Mouse (Mus musculus) lung, adult 2 months (tissue): ENCODE results near the gene Adam12. TPM values are rescaled to one million over a fixed set of nuclear protein-coding genes. Genes with fewer than 3 reads are reported as not detected.

Experiments used
- DNase-seq: peaks from one replicate; pipeline ENCODE4 v3.0.0; 2022
- H3K4me1 ChIP-seq: fragments of 200-500 bp; 2 replicates; pipeline ENCODE4 v1.6.1; 2011; ENCODE audit warnings: low read length; ENCODE audit not compliant: control insufficient read depth, insufficient read depth
- H3K4me3 ChIP-seq: fragments of 200-500 bp; replicated peaks from 2 replicates; pipeline ENCODE3; 2011; ENCODE audit warnings: low read depth, mild to moderate bottlenecking, control low read depth, low read length; ENCODE audit errors: extremely low read depth
- CTCF ChIP-seq: fragments of 200-500 bp; IDR thresholded peaks from 2 replicates; pipeline ENCODE4 v1.5.1; 2011; ENCODE audit warnings: mild to moderate bottlenecking, low read length, control low read depth; ENCODE audit not compliant: insufficient read depth
- POLR2A ChIP-seq: fragments of 200-500 bp; IDR thresholded peaks from 2 replicates; pipeline ENCODE4 v1.6.1; 2011; ENCODE audit warnings: low read depth, mild to moderate bottlenecking, control low read depth, low read length, borderline replicate concordance; ENCODE audit errors: extremely low read depth
- WGBS: fragments of 180-500 bp; shearing (Covaris S2); methylation state at CpG from one replicate; pipeline ENCODE4 v1.1.7; 2018; 5-methylcytosine and 5-hydroxymethylcytosine counted together
- polyA plus RNA-seq: library from polyadenylated mRNA; depleted of rRNA; stranded (reverse); fragments of >200 nt; gene quantifications from 2 replicates; pipeline ENCODE4 v1.2.3, GENCODE M21; 2012; rRNA removed

Adam12 gene
- polyA plus RNA-seq, 1 experiment = 1.1 TPM

- H3K4me3 ChIP-seq = no peak overlapping the region
- TF ChIP-seq CTCF = no peak
- no peak for TF ChIP-seq POLR2A
- H3K4me1 ChIP-seq = no peaks in the 10 kb centered on the region
- WGBS = 91% methylated on average over 5 of the region's 5 CpGs
- no peak for DNase-seq
Measured at GRCm38 (mm10) chr7:133862723-133863122, 369.2 kb downstream of the Adam12 start.

GRCm38 (mm10) chr7:133862233-133862632 lies 369.7 kb downstream of the Adam12 start:
- DNase-seq = no peak
- Histone ChIP-seq H3K4me3 (no peak overlapping the region), H3K4me1 (no peaks in the 10 kb centered on the region)
- 90% methylated on average over 6 of the region's 6 CpGs for WGBS
- TF ChIP-seq CTCF (no peak), POLR2A (no peak)

DNA sequence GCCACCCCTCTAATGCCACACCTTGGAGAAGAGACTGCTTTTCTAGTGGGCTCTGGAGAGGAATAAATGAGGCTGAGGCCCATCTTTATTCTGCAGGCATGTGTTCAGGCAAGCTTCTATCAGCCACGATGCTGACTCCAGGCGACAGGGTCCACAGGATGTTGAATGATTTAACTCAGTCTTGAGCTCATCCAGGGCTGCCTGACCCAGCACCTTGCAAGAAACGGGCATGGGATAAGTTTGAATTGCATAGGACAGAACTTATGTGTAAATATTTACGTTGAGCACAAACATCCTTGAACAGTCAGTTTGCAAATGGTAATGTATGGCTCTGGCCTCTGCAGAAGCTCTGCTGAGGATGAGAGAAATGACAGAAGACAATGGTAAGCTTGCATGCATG lies 372.4 kb downstream of the Adam12 start:
- Histone ChIP-seq H3K4me3 (no peak overlapping the region), H3K4me1 (no peaks in the 10 kb centered on the region)
- TF ChIP-seq POLR2A = no peak
- TF ChIP-seq CTCF = no peak
- WGBS = 53% methylated on average over 4 of the region's 4 CpGs
- no peak for DNase-seq

DNA sequence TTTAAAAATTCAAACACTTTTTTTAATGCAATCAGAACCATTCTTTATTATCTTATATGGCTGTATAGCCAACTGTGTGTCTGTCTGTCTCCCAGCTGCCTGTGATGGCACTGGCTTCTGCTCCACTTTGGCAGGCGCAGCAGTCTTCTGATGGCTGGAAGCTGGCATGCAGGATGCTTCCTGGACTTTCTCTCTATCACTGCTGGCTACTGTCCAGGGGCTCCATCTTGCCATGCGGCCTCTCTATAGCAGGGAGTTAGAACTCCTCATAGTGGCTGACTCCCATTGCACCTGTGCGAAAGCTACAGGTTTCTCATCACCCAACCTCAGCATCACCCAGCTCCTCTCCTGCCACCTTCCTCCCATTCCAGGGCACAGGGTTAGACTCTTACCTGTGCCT lies 373.4 kb downstream of the Adam12 start:
- TF ChIP-seq POLR2A = no peak
- no peak for TF ChIP-seq CTCF
- no peak for DNase-seq
- no peak overlapping the region for H3K4me3 ChIP-seq
- H3K4me1 ChIP-seq = no peaks in the 10 kb centered on the region
- 89% methylated on average over 3 of the region's 3 CpGs for WGBS

GRCm38 (mm10) chr7:133856278-133856677 lies 375.7 kb downstream of the Adam12 start:
- TF ChIP-seq CTCF (peak; percentile 79), POLR2A (no peak)
- Histone ChIP-seq H3K4me3 (no peak overlapping the region), H3K4me1 (no peaks in the 10 kb centered on the region)
- 31% methylated on average over 3 of the region's 3 CpGs for WGBS
- peak; percentile 60 for DNase-seq

- no peaks in the 10 kb centered on the region for H3K4me1 ChIP-seq
- no peak overlapping the region for H3K4me3 ChIP-seq
- no peak for DNase-seq
- no peak for TF ChIP-seq POLR2A
- no peak for TF ChIP-seq CTCF
Measured at GRCm38 (mm10) chr7:133850735-133851134, 381.2 kb downstream of the Adam12 start.

- 61% methylated on average over 2 of the region's 2 CpGs for WGBS
- TF ChIP-seq POLR2A (no peak), CTCF (no peak)
- DNase-seq = no peak
Measured at GRCm38 (mm10) chr7:133848180-133848579, 383.8 kb downstream of the Adam12 start.

DNA sequence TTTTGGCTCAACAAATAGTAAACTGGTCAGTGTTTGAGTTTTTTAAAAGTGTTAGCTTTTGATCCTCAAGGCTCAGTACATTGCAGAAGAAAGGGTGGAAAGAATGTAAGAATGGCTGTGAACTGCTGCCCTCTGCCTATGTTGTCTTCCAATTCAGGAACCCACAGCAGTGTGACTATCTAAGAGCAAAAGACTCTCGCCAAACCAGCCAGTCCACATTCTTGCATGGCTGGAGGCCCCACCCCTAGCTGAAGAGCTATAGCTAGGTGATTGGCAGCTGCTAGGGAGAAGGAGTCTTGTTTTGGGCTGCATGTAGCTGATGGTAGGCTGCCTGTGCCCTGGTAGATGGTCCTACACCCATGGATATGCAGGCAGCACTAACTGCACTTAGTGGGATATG lies 384.8 kb downstream of the Adam12 start:
- TF ChIP-seq POLR2A (no peak), CTCF (no peak)
- WGBS = 54% methylated on average over 1 of the region's 1 CpGs
- Histone ChIP-seq H3K4me3 (no peak overlapping the region), H3K4me1 (no peaks in the 10 kb centered on the region)
- DNase-seq = peak; percentile 41

More at GRCm38 (mm10) chr7:133848180-133848579, 383.8 kb downstream of the Adam12 start:
- H3K4me3 ChIP-seq = no peak overlapping the region
- H3K4me1 ChIP-seq = no peaks in the 10 kb centered on the region

DNA sequence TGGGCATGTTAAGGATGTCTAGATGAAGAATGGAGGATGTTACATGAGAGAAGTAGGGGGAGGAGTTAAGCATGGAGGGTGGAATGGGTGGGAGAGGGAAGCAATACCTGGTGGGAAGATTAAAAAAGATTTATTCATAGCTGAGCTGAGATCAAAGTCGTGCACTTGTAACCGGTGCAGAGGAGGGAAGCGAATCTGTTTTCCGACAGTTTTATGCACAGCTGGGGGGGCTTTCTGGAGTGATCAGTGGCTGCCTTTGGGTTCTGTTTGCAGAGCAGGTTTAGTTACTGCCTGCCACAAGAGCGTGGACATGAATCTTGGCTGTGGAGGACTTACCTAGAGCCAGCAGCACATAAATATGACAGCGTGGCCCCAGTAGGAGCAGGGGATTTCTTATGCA lies 389.9 kb downstream of the Adam12 start:
- Histone ChIP-seq H3K4me3 (no peak overlapping the region), H3K4me1 (no peaks in the 10 kb centered on the region)
- 64% methylated on average over 6 of the region's 6 CpGs for WGBS
- TF ChIP-seq CTCF (no peak), POLR2A (no peak)
- DNase-seq = no peak

- TF ChIP-seq CTCF (no peak), POLR2A (no peak)
- H3K4me3 ChIP-seq = no peak overlapping the region
- no peaks in the 10 kb centered on the region for H3K4me1 ChIP-seq
- WGBS = 43% methylated on average over 4 of the region's 4 CpGs
- DNase-seq = no peak
Measured at GRCm38 (mm10) chr7:133839546-133839945, 392.4 kb downstream of the Adam12 start.

Other genes starting within 250 kb of the Adam12 start
- 0.16 and 0.22 TPM in 2 replicates for gene D7Ertd443e, start 153.5 kb upstream of the Adam12 start, polyA plus RNA-seq